Mouse (Mus musculus) lung, postnatal 25 days (tissue): ENCODE results near the gene Mettl22.

Source experiments
- DNase-seq: peaks from one replicate; pipeline ENCODE4 v3.0.0; 2022; ENCODE audit warnings: low spot score

Gene Mettl22

DNA sequence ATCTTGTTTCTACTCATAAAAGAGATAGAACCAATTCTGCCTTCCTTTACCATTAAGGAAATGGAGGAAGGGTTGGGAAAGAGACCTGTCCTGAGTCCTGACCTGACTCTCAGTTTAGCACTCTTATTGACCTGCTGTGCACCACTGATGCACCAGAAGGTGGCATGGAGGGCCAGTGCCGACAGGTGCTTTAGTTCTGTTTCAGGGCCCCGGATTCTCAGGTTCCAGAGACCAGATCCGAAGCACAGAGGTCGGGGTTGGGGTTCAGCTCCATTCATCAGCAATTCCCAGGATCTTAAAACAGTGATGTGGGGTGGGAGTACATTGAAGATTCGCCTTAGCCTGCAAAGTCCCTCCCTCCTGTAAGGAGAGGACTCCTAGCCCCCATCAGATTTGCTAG, 42.2 kb downstream of the Mettl22 start:
- DNase-seq, result no peak

DNA sequence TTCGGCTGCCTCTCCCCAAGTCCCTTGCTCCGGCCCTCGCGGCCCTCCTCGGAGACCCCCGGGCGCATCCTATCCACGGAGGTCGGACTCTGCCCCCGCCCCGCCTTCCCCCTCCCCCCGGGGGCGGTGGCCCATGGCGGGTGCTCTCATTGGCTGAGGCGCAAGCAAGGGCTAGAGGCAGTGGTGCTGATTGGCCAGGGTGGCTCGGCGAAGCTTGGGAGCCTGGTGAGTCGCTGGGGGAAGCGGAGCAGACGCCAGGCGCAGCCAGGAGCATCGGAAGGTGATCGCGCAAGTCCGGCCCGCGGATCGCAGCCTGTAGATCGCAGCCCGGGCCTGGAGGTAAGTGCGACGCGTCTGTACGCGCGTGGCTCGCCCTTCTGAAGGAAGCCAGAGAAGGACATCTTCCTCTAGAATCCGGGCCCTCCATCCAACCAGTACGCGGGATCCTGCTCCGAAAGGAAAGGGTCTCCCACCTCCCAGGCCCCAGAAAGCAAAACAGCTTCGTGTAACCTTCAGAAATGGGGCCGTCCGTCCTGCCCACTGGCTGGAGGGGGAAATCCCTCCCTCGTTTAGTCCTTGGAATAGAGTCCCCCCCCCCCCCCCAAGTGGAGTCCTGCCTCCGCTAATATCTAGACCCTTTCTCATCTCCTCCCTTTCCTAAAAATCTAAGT, 42.8 kb downstream of the Mettl22 start, which contains the start of gene Abat:
Gene Abat, plus strand, starts transcription at position 194 of the 671 bp plus-strand sequence.
- peak; percentile 89 for DNase-seq

DNA sequence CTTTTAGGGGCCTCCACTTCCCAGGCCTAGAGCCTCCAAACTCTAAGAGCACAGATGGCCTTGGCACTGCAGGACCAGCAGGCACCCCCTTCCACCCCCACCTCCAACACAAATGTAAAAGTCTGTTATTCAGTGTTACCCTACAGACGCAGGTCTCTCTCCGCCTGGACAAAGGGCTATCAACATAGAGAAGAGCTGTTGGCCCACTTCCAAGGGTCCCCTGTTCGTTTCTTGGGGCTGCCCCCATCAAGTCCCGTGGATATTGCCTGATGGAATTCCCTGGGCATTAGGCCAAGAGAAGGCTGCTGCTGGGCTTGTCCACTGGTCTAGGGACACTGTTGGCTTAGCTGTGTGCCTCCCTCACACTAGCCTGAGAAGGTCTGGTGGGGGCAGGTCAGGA, 43.6 kb downstream of the Mettl22 start:
- no peak for DNase-seq

DNA sequence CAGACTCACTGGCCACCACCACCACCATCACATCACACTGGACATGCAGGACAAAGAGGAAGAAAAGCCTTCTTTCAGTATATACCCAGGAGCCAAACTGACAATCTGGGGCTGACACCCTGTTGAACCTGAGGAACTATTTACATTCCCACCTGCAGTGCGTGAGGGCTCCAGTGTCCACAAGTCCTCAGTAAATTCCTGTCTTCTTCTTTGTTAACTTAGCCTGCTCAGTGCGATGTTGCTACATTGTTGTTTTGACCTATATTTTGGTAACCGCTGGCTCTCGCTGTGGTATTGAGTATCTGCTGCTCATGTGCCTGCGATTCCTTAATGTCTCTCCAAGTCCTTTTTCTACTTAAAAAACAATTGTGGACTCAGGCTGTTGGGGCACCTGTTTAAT, 49.9 kb downstream of the Mettl22 start:
- no peak for DNase-seq

DNA sequence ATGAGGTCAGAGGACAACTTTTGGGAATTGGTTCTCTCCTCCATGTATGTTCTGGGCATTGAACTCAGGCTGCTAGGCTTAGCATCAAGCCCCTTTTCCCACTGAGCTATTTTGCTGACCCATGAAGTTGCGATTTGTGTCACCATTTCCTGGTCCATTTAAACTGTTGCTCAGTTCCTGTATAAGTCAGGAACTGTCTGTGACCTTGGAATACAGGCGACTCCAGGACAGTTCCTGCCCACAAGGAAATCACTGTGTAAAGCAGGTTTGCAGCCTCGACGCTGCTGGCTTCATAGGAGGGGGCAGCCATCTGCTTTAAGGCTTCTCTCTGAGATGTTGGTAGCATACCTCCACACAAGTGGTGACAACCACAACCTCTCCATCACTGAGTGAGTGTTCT, 50.7 kb downstream of the Mettl22 start:
- DNase-seq, result no peak

DNA sequence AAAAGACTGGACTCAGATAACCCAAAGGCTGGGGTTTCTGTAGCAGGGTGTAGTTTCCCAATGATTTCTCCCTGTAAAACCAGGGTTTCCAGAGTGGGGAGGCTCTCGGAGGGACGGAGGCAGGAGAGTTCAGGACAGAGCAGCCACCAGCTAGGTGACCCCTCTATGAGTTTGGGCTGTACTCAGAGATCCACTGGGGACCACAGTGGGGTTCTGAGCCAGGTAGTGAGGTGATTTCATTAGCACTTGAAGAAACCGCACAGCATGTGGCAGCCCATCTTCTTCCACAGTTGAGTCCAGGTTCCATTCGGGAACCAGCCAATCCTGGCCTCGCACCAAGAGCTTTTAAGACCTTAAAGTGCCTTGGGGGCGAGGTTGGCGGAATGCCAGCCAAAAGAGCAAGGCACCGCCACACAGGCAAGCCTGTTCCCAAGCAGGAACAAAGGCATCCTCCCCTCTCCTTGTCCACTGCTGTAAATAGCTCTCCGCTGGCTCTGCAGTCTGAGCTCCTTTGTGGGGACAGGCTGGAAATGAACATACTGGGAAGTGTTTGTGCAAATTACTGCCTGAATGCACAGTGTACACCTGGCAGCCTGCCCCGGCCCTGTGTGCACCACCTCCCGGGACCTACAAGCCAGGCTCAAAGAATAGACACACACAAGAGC, 53.0 kb downstream of the Mettl22 start:
- DNase-seq, result no peak

DNA sequence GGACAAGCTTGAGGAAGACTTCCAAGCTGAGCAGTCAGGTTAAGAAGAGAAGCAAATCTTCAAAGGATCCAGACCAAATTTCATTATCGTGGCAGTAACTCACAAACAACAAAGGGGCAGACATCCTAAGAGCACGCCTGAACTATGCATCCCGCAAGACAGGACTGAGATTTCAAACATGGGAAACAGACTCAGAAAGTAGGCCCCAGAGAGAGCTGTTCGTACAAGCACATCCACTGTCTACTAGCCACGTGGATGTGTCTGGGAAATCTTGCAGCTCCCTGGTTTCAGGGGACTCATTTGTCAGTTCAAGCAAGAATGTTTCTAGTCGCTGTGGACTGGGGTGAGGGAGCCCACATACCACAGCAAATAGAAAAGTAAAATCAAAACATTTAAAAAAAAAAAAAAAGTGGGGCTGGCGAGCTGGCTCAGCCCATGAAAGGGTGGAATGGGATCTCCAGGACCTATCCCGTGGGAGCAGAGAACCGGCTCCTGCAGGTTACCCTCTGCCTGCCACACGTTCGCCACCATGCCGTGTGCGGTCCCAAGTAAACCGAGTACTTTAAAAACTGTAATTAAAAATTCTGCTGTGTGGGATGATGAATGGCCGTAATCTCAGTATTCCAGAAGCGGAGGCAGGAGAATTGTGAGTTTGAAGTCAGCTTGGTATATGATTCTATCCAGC, 53.7 kb downstream of the Mettl22 start:
- no peak for DNase-seq

DNA sequence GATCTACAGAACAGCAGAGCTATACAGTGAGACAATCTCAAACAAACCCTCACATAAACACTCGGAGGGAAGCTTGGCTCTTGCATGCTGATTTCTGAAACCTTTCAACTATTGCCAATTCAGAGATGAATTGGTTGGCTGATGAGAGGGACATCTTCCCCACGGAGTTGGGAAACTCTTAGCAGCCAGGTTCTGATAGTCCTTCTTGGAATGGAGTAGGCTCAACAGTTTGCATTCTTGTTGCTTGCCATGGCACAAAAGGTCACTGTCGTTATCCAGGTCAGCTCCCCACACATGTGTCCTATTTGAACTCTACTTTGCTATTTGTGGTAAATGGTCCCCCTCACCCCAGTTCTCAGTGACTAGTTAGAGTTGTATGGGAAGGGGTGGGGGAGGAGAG, 54.7 kb downstream of the Mettl22 start:
- DNase-seq, result no peak

DNA sequence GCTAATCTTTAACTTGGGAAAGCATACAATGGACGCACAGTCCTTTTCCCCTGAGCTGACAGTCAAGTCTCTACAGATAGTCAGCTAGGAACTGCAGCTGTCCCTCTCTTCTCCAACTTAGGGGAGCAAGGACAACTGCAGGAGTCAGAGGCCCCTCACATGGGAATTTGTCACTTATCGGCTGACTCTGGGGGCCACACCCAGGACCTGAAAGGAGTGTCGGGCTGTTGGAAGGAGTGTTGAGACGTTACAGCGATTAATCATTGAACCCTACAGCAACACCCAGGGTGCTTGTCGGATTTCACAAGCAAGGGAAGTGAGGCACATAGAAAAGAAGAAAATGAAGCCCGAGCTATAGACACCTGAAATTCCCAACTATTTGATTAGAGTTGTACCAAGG, 55.3 kb downstream of the Mettl22 start:
- no peak for DNase-seq

DNA sequence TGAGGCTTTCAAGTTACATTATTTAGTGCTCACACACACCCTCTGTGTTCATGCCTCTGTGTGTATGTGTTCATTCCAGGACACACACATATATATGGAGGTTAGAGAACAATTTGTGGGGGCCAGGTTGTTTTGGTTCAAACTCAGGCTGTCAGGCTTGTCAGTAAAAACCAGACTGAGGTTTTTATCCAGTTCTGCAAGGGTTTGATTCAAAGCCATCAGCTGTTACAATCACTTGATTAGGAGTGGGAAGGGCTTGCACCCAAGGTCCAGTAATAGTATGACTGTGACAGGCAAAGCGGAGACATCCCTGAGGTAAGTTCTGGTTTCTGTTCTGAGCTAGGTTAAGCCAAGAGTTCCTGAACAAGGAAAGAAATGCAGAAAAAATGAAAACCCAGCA, 58.8 kb downstream of the Mettl22 start:
- DNase-seq, result no peak

DNA sequence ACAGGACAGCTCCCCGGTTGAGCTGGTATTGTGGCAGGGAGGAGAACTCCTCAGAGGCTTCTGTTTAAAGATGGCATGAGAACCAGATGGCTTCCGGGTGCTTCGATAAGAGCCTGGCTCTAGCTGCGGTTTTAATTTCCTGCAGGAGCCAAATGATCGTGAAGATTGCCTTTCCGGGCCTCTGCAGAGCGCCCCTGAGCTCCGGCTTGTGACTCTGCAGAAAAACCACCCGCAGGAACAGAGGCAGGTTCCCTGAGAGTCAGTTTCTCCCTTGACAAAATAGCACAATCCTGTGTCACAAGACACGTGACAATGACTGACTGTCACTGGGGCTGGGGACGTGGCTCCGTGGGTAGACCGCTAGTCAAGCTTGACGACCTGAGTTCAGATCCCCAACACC, 59.4 kb downstream of the Mettl22 start:
- no peak for DNase-seq

DNA sequence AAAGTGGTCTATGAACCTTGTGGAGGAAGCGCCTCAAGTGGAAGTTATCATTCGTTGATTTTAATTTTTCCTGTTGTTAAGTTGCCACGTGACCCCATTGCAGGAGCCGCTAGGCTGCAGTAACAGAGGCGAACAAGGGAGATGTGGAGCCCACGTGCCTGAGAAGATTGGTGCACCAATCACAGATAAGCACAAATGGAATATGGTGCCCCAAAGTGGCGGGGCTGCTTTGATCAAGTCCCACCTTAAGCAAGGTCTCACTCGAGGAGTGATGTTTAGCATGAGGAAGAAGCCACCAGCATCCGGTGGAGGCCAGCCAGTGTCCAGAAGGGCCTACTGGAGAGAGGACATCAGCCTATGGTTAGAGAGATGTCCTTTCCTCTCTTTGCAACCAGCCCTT, 61.9 kb downstream of the Mettl22 start:
- DNase-seq, result no peak

DNA sequence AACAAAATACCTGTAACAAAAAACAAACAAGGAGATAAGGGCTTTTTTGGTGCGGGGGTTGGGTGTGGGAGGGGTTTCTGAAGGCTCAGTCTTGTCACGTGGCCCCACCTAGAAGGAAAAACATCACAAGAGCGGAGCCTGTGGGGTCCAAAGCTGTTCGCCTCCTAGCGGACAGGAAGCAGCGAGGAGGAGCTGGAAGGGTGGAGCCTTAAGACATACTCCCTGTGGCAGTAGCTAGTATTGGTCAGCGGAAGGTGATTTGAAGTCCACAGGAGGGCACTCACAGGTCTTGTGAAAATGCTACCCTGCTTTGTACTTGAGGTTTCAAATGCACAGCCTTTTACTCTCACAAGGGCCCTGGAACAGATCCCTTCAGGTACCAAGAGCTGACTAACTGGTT, 62.3 kb downstream of the Mettl22 start:
- no peak for DNase-seq

DNA sequence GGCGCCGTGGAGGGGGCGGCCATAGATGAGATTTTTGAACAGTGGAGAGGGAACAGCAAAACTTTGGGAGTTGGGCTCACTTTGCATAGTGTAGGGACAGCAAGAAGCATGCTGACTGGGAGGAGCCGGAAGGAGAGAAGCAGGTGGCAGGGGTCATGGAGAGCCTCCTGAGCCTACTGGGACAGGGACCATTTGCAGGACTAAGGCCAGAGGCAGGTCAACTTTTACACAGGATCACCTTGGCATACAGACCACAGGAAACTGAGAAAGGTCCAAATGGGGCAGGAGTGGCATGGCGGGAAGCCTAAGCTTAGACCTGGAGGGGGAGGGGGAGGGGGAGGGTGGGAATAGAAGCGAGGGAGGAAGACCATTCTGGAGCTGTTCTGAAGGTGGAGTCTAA, 62.9 kb downstream of the Mettl22 start:
- no peak for DNase-seq

DNA sequence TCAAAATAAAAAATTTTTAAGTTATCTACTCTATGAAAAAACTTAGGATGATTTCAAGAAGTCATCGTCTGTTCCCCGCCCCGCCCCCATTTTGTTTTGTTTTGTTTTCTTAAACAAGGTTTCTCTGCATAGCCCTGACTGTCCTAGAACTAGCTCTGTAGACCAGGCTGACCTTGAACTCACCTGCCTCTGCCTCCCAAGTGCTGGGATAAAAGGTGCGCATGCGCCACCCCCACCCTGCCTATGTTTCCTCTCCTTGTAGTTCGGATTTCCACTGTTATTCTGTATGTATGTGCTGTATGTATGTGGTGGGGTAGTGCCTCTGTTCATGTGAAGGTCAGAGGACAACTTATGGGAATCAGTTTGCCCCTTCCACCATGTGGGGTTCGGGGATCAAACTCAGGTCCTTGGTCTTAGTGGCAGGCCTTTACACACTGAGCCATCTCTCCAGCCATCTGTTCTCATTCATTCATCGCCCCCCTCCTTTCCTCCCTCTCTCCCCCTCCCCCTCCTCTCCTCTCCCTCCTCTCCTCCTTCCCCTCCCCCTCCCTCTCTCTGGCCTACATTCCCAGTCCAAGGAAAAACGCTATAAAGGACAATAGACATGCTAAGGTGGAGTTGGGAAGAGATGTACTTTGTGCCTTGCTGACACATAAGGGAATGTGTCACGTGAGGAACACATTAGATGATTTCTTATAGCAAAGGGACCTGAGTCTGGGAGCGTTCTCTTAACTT, 64.0 kb downstream of the Mettl22 start:
- no peak for DNase-seq

DNA sequence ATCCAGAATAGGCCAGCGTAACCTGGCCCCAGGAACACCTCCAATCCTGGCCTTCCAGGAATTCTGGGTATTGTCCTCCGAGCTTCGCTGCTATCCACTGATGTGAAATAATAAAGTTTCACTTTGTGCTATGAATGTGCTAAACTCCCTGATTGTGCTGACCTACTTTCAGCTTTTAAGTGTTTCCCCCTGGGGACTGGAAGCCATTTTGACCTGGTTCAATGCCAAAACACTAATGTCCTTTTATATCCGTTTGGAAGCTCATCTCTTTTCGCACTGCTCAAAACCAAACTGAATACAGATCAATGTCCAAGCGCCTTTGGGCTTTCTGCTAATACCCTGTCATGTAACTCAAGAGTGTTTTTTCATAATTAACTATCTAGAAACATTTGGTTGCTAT, 64.8 kb downstream of the Mettl22 start:
- DNase-seq, result no peak

DNA sequence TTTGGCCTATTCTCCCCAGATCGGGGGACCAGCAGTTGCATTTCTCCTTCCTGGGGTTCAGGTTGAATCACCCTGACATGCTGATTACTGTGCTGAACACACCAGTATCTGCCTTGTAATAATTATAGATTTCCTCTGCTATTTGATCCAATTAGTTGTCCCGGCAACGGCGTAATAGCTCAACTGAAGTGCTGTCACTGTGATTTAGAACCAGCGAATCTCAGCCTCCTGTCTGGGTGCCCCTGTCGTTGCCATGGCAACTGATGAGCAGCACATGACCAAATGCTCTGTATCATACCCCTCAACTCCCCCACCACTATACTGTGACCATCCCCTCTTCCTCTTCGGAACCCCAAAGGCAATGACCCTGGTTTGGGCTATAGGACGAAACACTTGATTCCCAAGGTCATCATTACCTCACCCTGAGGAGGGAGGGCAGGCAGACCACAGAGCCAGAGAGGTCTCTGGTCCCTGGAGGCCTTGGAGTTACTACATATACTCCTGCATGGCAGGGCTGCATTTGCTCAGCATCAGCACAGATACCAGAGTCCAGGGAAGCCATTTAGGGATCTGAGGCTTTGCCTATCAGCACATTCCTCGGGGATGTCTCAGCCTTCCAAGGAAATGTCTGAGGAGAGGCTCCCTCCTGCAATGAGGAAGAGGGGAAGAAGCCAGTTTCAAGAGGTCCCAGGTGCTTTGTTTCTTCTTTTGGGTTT, 68.7 kb downstream of the Mettl22 start:
- DNase-seq, result no peak
